Mouse (Mus musculus) embryonic stem cell, embryonic (primary cell): Measurements from ENCODE around the gene Arl8a.

Experiments used
- CTCF ChIA-PET, 4 experiments: fragments of 300-600 bp in 2 of 4; fragments of 350-600 bp in 2 of 4; sonication (Branson Sonifier 250); formaldehyde crosslinking; loops; one replicate each; lab custom pipeline; 2022; ENCODE audit warnings: inconsistent platforms in 2 of 4; lab: Charles Lee
- POLR2A ChIA-PET, 4 experiments: fragments of 300-600 bp in 2 of 4; fragments of 350-600 bp in 2 of 4; sonication (Branson Sonifier 250); formaldehyde crosslinking; loops; one replicate each; lab custom pipeline; 2022; ENCODE audit warnings: antibody characterized with exemption in 4 of 4, inconsistent platforms in 1 of 4; lab: Charles Lee

Arl8a gene

GRCm38 (mm10) chr1:135129543-135130183 is 17.0 kb upstream of the Arl8a start:
- POLR2A ChIA-PET: interaction anchor here in 3 of 4 experiments (0.6 to 4.2 kb wide), 24 partner anchors 10 to 1553 kb away, joined by 3 to 21 read pairs (median 4); partner anchors contain the start of genes Arl8a (in 2 of the 3), Ube2t (in 2 of the 3), Elf3 (in 1 of the 3) and Lgr6 (in 1 of the 3)
- CTCF ChIA-PET: interaction anchor here in 3 of 4 experiments (0.6 to 8.4 kb wide), 21 partner anchors 9 to 678 kb away, joined by 3 to 133 read pairs (median 5); partner anchors contain the start of genes Arl8a (in 1 of the 3), Elf3 (in 1 of the 3) and Lgr6 (in 1 of the 3)

DNA sequence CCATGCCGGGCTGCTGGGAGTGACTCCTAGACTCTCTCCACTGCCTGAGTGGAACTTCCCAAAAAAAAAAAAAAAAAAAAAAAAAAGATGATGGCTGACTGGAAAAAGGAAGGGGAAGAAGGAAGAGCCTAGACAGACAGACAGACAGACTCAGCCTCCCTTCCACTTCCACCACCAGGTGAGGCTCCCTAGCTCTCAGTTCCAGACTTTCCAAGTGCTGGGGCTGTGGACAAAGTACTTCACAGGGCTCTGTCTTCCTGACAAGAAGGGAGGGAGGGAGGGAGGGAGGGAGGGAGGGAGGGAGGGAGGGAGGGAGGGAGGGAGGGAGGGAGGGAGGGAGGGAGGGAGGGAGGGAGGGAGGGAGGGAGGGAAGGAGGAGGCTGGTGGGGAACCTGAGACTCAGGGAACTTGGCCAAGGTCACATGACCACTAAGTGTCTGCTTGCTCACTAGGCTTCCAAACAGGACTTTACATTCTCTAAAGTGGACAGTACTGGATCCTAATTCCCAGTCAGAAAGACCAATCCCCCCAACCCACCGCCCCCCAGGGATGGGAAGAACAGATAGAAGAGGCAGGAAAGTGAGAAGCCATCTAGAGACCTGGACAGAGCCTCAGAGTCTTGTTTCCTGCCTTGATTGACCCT is 16.1 kb upstream of the Arl8a start:
- POLR2A ChIA-PET: interaction anchor here (0.6 to 4.2 kb wide), 27 partner anchors 9 to 803 kb away, joined by 3 to 21 read pairs (median 4); partner anchors contain the start of genes Arl8a (in 2 of the 4), Ube2t (in 2 of the 4), Elf3 (in 1 of the 4) and Lgr6 (in 1 of the 4)
- CTCF ChIA-PET: interaction anchor here (0.5 to 8.4 kb wide), 27 partner anchors 9 to 660 kb away, joined by 3 to 133 read pairs (median 3); partner anchors contain the start of genes Arl8a (in 1 of the 4), Elf3 (in 1 of the 4) and Lgr6 (in 1 of the 4)

DNA sequence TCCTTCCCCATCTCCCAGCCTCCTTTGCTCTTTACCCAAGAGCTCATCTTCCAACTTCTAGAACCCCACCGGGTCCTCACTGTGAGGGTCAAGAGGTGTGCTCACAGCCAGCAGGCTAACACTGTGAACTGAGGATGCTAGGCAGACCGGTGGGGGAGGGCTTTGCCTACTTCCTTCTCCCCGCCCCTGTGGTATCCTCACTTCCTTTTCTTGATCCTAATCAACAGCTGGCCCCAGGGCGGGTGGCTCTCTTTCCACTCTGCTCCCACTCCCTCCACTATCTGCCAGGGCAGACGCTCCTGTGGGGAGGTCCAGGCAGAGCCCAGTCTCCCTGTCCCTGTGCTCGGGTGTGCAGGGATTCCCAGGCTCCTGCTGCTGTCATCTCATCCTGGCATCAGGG is 15.6 kb upstream of the Arl8a start:
- POLR2A ChIA-PET: interaction anchor here (0.7 to 4.2 kb wide), 13 partner anchors 9 to 804 kb away, joined by 3 to 21 read pairs (median 5); partner anchors contain the start of gene Arl8a (in 2 of the 4)
- CTCF ChIA-PET: interaction anchor here (0.6 to 8.4 kb wide), 10 partner anchors 9 to 660 kb away, joined by 3 to 133 read pairs (median 4); partner anchors contain the start of genes Arl8a (in 1 of the 4) and Lgr6 (in 1 of the 4)

GRCm38 (mm10) chr1:135131560-135131959 is 15.1 kb upstream of the Arl8a start:
- CTCF ChIA-PET: interaction anchor here in 3 of 4 experiments (0.6 to 8.4 kb wide), 13 partner anchors 9 to 902 kb away, joined by 3 to 133 read pairs (median 3); partner anchors contain the start of gene Lgr6 (in 1 of the 3)

GRCm38 (mm10) chr1:135132473-135132872 is 14.2 kb upstream of the Arl8a start, which contains the start of gene Ptpn7:
Gene Ptpn7, plus strand, starts transcription at chr1:135132700.
- ChIA-PET POLR2A (interaction anchor here in 3 of 4 experiments (0.6 to 4.2 kb wide), 14 partner anchors 10 to 961 kb away, joined by 3 to 17 read pairs (median 4); partner anchors contain the start of genes Arl8a (in 2 of the 3) and Elf3 (in 1 of the 3)), CTCF (interaction anchor here in 3 of 4 experiments (0.6 to 8.4 kb wide), 17 partner anchors 10 to 901 kb away, joined by 3 to 133 read pairs (median 4); partner anchors contain the start of genes Lgr6 (in 1 of the 3) and Shisa4 (in 1 of the 3))

More at GRCm38 (mm10) chr1:135131560-135131959, 15.1 kb upstream of the Arl8a start:
- POLR2A ChIA-PET: interaction anchor here (0.6 to 4.2 kb wide), 12 partner anchors 8 to 961 kb away, joined by 3 to 21 read pairs (median 4); partner anchors contain the start of gene Arl8a (in 2 of the 4)

DNA sequence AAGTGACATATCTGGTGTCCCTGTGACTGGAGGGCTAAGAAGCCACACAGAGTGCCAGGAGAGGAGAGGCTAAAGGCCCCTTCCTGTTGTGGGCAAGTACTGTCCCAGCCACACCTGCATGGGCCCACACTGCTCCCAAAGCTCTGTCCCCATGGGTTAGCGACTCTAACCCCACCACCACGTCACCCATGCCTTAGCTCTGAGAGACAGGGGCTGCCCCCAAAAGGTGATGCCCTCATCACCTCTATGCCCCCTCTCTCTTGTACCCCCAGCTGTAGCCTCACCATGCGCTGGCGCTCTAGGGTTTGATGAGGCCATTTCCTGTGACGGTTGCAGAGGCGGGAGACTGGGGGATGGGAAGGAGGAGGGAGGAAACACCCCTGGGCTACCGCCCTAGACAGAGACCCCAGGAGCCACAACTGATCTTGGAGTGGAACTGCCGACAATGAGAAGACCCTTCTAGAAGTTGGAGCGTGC is 13.7 kb upstream of the Arl8a start:
- POLR2A ChIA-PET: interaction anchor here in 2 of 4 experiments (1.0 to 4.2 kb wide), 10 partner anchors 10 to 170 kb away, joined by 3 to 17 read pairs (median 4); partner anchors contain the start of genes Arl8a (in 2 of the 2), Elf3 (in 1 of the 2) and Ube2t (in 1 of the 2)
- CTCF ChIA-PET: interaction anchor here (0.6 to 8.4 kb wide), 16 partner anchors 15 to 494 kb away, joined by 3 to 133 read pairs (median 4); partner anchors contain the start of genes Lgr6 (in 1 of the 4) and Shisa4 (in 1 of the 4)

DNA sequence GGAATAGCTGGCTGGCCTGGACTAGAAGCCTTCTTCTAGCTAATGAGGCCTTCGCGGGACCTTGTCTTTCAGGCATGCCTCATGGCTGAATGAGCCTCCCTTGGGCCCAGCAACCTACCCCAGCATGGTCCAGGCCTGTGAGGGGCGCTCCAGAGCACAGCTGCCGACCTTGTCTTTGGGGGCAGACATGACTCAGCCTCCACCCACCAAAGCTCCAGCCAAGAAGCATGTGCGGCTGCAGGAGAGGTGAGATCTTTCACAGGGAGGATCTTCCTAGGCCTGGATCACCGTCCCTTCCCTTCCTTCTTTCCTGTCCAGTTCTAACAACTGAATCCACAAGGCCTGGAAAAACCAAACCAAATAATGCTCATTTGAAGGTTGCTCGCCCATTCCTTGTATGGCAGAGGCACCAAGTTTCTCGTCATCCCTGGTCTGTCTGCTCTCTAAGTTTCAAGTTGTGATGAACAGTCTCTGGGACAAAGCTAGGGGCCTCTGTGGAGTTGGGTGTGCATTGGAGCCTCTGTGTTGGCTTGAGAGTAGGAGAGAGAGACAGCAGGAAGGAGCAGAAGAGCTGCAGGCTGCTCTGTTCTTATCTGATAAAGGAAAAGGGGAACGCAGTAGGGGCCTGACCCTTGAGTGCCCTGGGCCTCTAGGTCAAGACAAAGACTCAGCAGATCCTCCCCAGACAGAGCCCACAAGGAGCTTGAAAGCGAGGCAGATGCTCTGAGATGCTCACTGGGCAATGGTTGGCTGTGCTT is 12.8 kb upstream of the Arl8a start:
- POLR2A ChIA-PET: interaction anchor here (0.5 to 4.2 kb wide), 9 partner anchors 13 to 1936 kb away, joined by 3 to 17 read pairs (median 3); partner anchors contain the start of genes Arl8a (in 1 of the 4), Elf3 (in 1 of the 4), Lgr6 (in 1 of the 4) and Ube2t (in 1 of the 4)
- CTCF ChIA-PET: interaction anchor here in 3 of 4 experiments (0.5 to 8.4 kb wide), 8 partner anchors 9 to 590 kb away, joined by 3 to 133 read pairs (median 5); partner anchors contain the start of gene Lgr6 (in 1 of the 3)

DNA sequence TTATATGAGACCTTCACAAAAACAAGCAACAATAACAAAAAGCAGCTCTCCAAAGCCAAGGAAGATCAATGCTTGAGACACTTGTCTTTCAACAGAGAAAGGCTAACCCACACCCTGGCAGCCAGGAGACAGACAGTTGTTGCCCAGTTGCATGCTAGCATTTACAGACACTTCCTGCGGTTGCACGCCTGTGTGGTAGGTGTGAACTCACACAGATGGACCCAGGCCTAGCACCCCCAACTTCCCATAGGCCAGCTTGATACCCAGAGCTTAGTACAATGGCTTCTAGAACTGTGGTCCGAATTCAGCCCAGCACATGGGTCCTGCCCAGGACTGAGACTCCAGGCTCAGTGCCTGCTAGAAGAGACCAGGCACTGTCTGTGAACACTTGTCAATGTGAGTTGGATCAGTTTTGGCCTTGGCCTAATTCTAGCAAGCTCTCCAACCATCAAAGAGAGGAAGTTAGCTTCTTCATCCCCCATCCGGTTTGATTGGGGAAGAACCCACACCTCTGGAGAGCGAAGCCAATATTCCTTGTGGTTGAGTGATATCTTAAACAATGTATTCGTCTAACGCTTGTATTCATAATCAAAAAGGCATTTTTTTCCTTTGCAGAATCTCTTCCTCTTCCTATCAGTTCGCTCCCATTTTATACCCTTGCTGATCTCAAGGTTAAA is 11.4 kb upstream of the Arl8a start:
- ChIA-PET POLR2A (interaction anchor here in 2 of 4 experiments (0.6 to 2.6 kb wide), 5 partner anchors 12 to 794 kb away, joined by 3 to 7 read pairs (median 3); partner anchors contain the start of genes Arl8a (in 1 of the 2) and Lgr6 (in 1 of the 2)), CTCF (interaction anchor here (0.6 to 8.4 kb wide), 9 partner anchors 19 to 499 kb away, joined by 3 to 133 read pairs (median 4); partner anchors contain the start of gene Lgr6 (in 1 of the 4))

- POLR2A ChIA-PET: interaction anchor here in 2 of 4 experiments (1.1 to 2.6 kb wide), 3 partner anchors 11 to 27 kb away, joined by 3 to 7 read pairs (median 3); partner anchors contain the start of gene Arl8a (in 1 of the 2)
These were observed 10.1 kb upstream of the Arl8a start for GRCm38 (mm10) chr1:135136500-135136899.

GRCm38 (mm10) chr1:135139906-135140305 is 6.7 kb upstream of the Arl8a start:
- CTCF ChIA-PET: interaction anchor here (0.6 to 2.0 kb wide), 16 partner anchors 11 to 225 kb away, joined by 3 to 22 read pairs (median 4); partner anchors contain the start of genes Lgr6 (in 1 of the 4) and Ube2t (in 1 of the 4)
- POLR2A ChIA-PET: interaction anchor here in 3 of 4 experiments (0.6 to 2.7 kb wide), 23 partner anchors 9 to 184 kb away, joined by 3 to 21 read pairs (median 4); partner anchors contain the start of genes Ppp1r12b (in 2 of the 3), Elf3 (in 1 of the 3) and Ube2t (in 1 of the 3)

More at GRCm38 (mm10) chr1:135136500-135136899, 10.1 kb upstream of the Arl8a start:
- CTCF ChIA-PET: interaction anchor here (0.6 to 6.5 kb wide), 18 partner anchors 8 to 232 kb away, joined by 3 to 26 read pairs (median 4); no protein-coding TSS in a partner anchor

GRCm38 (mm10) chr1:135142452-135142851 is 4.2 kb upstream of the Arl8a start:
- CTCF ChIA-PET: interaction anchor here (0.6 to 1.3 kb wide), 9 partner anchors 9 to 154 kb away, joined by 3 to 9 read pairs (median 4); no protein-coding TSS in a partner anchor
- POLR2A ChIA-PET: interaction anchor here (0.5 to 2.4 kb wide), 10 partner anchors 9 to 128 kb away, joined by 3 to 13 read pairs (median 4); partner anchors contain the start of genes Elf3 (in 1 of the 4) and Ptpn7 (in 1 of the 4)

- CTCF ChIA-PET: interaction anchor here in 1 of 4 experiments (1.0 kb wide), 1 partner anchor 398 kb away, joined by 3 read pairs; no protein-coding TSS in a partner anchor
These were observed 2.7 kb upstream of the Arl8a start for GRCm38 (mm10) chr1:135143940-135144339.

DNA sequence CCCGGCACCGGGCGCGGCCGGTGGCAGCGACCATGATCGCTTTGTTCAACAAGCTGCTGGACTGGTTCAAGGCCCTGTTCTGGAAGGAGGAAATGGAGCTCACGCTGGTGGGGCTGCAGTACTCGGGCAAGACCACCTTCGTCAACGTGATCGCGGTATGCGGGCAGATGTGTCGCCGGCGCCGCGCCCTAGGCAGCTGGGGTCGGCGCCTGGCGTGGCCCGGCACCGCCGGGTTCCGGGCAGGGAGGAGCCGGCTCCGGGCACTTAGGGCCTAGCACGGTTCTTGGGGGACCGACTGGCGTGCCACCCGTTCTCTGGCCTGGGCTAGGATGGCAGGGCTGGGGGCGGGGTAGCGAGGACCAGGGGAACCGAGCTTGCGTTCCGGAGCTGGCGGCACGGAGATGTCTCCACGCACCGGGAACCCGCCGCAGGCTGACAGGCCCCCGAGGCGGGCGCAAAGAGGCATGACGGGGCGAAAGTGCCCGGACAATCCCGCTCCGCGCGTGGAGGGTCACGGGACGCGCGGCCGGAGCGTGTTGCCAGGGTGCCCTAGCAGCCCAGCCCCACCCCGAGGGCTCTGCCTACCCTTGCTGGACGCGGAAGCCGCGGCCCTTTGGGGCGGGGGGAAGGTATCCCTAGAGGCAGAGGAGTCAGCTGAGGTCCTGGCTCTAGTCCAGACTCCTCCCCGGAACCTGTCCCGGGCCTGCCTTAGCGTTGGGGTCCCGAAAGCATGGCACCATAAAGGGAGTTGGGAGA is 500 bp downstream of the Arl8a start:
- CTCF ChIA-PET: interaction anchor here (0.6 to 1.9 kb wide), 22 partner anchors 11 to 247 kb away, joined by 3 to 9 read pairs (median 3); partner anchors contain the start of genes Elf3 (in 2 of the 4), Gpr37l1 (in 1 of the 4), Lgr6 (in 1 of the 4) and Ptpn7 (in 1 of the 4)
- POLR2A ChIA-PET: interaction anchor here (0.6 to 4.2 kb wide), 49 partner anchors 10 to 877 kb away, joined by 3 to 22 read pairs (median 5); partner anchors contain the start of genes Elf3 (in 2 of the 4), Ptpn7 (in 2 of the 4), Timm17a (in 2 of the 4) and Ppp1r12b (in 1 of the 4)

More at GRCm38 (mm10) chr1:135143940-135144339, 2.7 kb upstream of the Arl8a start:
- POLR2A ChIA-PET: interaction anchor here in 2 of 4 experiments (0.5 to 1.9 kb wide), 4 partner anchors 10 to 39 kb away, joined by 3 to 13 read pairs (median 4); partner anchors contain the start of gene Lgr6 (in 1 of the 2)

DNA sequence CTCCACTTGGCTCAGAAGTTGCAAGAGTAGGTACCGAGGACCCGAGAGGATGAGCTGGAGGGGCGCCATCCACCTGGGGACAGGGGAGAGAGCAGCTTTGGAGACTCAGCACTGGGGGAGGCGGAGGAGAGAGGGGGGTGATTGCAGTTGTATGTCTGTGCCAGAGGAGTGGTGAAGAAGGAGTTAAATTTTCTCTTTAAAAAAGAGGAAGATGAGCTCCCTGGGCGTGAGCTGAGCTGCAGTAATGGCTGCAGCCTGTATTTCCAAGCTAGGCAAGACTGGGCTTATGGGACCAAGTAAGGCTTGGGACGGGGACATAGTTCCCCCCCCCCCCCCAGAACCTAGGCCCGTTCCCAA is 1.1 kb downstream of the Arl8a start:
- ChIA-PET POLR2A (interaction anchor here (0.6 to 4.2 kb wide), 49 partner anchors 10 to 878 kb away, joined by 3 to 22 read pairs (median 4); partner anchors contain the start of genes Elf3 (in 2 of the 4), Timm17a (in 2 of the 4), Ppp1r12b (in 1 of the 4) and Ptpn7 (in 1 of the 4)), CTCF (interaction anchor here (0.5 to 1.9 kb wide), 18 partner anchors 11 to 222 kb away, joined by 3 to 9 read pairs (median 3); partner anchors contain the start of genes Elf3 (in 2 of the 4), Gpr37l1 (in 1 of the 4), Lgr6 (in 1 of the 4) and Ptpn7 (in 1 of the 4))
